Mouse (Mus musculus): ENCODE data around the gene Rhot2. TPM values are rescaled to one million over a fixed set of nuclear protein-coding genes. Genes with fewer than 3 reads are reported as not detected.
"Not testable (repeated sequence)": the region's sequence is repeated elsewhere in the genome, so short reads cannot be mapped to it uniquely, and the experiment has no call there.

Rhot2 gene
- total RNA-seq, 2 experiments from 2014 or later = 81.9 to 84.9 TPM

GRCm38 (mm10) chr17:25810890-25811289 lies 33.8 kb downstream of the Rhot2 start:
- no peak for DNase-seq (ENCODE audit: low spot score in 2 of 2)
- intact Hi-C loops (cut with DNase I) = no loop called here

- peak in 1 of 2 experiments; percentile 57 for DNase-seq (ENCODE audit: low spot score in 2 of 2)
- intact Hi-C loops (cut with DNase I) = no loop called here
These were observed 34.9 kb downstream of the Rhot2 start for GRCm38 (mm10) chr17:25809606-25810340.

DNA sequence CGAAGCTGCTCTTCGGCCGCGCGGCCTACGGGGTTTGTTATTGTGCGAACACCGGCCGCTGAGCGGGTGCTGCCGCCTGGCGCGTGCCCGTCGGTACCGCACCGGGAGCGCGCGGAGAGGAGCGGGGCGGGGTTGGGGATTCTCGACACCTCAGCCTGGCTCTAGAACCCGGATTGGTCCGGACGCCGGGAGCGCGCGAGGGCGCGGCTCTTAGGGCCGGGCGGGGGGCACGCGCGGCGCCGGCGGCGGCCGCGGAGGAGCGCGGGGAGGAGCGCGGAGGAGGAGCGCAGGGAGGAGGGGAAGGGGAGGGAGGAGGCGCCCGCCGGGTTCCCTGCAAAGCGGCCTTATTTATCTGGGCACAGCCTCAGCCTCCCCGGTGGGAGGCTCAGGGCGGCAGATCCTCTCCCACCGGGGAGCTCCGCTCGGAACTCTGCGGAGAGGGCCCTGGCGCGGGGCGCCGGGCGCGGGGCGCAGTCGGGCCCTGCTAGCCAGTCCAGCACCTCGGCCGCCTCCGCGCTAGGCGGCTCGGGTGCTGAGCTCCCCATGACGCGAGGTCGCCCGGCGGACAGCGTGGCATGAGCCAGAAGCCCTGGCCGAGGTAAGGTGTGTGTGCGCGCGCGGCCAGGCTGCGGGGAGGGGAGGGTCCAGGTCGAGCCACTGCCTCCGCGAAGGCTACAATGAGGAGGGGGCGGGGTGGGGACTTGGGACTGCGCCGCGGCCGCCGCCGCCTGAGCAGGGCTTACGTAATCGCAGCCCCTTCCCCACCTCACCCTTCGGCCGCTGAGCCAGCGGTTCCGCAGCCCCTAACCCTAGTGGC lies 35.7 kb downstream of the Rhot2 start, which contains the start of gene Fbxl16:
Gene Fbxl16 (plus strand): TSS at position 297 of the 817 bp plus-strand sequence.
- intact Hi-C loops (cut with DNase I) = no loop called here
- peak; percentile 90 to 94 for DNase-seq (ENCODE audit: low spot score in 2 of 2)

GRCm38 (mm10) chr17:25808028-25808427 lies 36.6 kb downstream of the Rhot2 start:
- no peak for DNase-seq (ENCODE audit: low spot score in 2 of 2)
- intact Hi-C loops (cut with DNase I) = no loop called here

- DNase-seq (ENCODE audit: low spot score in 2 of 2); intact Hi-C loops (cut with DNase I): not testable (repeated sequence)
These were observed 37.2 kb downstream of the Rhot2 start for GRCm38 (mm10) chr17:25807452-25807851.

- DNase-seq (ENCODE audit: low spot score in 2 of 2) = no peak
- intact Hi-C loops (cut with DNase I) = no loop called here
These were observed 38.1 kb downstream of the Rhot2 start for GRCm38 (mm10) chr17:25806507-25806906.

GRCm38 (mm10) chr17:25802825-25803517 lies 41.7 kb downstream of the Rhot2 start:
- DNase-seq (ENCODE audit: low spot score in 2 of 2) = peak; percentile 85 to 96
- intact Hi-C loops (cut with DNase I) = no loop called here

DNA sequence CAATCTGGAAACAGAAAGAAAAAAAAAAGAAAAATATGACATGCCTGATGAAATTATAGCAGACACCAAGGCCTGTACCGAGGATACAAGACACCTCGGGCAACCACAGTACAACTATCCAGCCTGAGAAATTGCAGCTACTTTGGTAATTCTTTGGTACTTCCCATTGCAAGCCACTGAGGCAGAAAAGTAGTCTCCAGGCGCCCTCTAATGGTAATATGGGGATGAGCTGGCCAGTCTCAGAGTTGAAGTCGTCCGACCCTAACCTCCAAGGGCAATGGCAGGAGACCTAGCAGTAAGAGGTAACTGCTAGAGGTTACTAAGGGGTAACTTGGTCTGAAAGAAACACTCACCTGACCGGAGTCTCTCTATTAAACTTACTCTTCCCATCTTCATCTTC lies 43.6 kb downstream of the Rhot2 start:
- intact Hi-C loops (cut with DNase I) = loop anchor here (2.0 kb wide), 3 partner anchors 28 to 324 kb away; partner anchors contain the start of gene Narfl
- DNase-seq (ENCODE audit: low spot score in 2 of 2) = peak; percentile 78 to 80

GRCm38 (mm10) chr17:25796951-25797369 lies 47.7 kb downstream of the Rhot2 start, which contains the start of gene Metrn:
Gene Metrn (minus strand): TSS chr17:25797136.
- intact Hi-C loops (cut with DNase I) = loop anchor here (10.0 kb wide), 1 partner anchor 232 kb away; no protein-coding TSS in a partner anchor
- peak; percentile 57 to 76 for DNase-seq (ENCODE audit: low spot score in 2 of 2)

GRCm38 (mm10) chr17:25796211-25796771 lies 48.4 kb downstream of the Rhot2 start:
- intact Hi-C loops (cut with DNase I) = loop anchor here (10.0 kb wide), 1 partner anchor 231 kb away; no protein-coding TSS in a partner anchor
- no peak for DNase-seq (ENCODE audit: low spot score in 2 of 2)

DNA sequence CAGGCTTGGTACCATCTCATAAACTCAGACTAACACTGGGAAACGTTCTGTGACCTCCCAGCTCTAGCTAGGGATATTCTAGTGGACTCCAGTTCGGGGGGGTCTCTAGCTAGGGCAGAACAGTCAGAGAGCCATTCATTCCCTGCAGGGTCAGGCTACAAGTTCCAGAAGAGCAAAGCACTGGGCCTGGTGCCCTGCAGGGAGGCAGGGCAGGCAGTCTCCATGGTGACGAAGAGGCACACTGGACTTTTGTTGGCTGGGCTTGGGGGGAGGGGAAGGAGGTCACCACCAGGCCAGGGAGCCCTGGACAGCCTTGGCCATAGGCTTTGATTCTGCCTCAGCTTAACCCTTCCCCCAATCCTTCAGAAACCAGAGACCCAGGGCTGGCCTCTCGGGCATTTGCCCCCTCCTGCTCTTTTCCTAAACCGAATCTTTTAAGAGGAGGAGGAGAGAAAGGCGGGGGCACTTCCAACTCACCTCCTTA lies 49.0 kb downstream of the Rhot2 start, which contains the start of gene AC134908.4:
Gene AC134908.4 (minus strand): TSS at position 51 of the 484 bp plus-strand sequence.
- DNase-seq (ENCODE audit: low spot score in 2 of 2) = peak; percentile 53 to 78
- intact Hi-C loops (cut with DNase I) = loop anchor here (10.0 kb wide), 1 partner anchor 231 kb away; no protein-coding TSS in a partner anchor

DNA sequence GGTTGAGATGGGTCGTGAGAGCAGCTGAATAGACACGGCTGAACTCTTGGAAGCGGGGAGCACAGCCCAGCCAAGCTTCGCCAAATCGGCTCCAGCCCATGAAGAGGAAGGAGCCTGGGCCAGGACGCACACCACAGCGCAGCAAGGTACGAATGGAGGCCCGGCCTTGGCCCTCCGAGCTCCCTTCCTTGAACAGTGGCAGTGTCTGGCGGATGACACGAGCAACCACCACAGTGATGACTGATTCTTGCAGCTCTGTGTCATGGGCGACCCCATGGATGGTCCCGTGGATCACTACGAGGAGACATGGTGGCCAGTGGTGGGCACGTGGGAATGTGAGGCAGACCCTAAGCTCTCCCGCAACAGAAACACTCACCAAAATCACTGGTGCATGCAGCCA lies 49.7 kb downstream of the Rhot2 start:
- intact Hi-C loops (cut with DNase I) = loop anchor here (10.0 kb wide), 1 partner anchor 230 kb away; no protein-coding TSS in a partner anchor
- DNase-seq (ENCODE audit: low spot score in 2 of 2) = no peak

GRCm38 (mm10) chr17:25794197-25794596 lies 50.5 kb downstream of the Rhot2 start:
- DNase-seq (ENCODE audit: low spot score in 2 of 2) = no peak
- intact Hi-C loops (cut with DNase I) = loop anchor here (10.0 kb wide), 1 partner anchor 229 kb away; no protein-coding TSS in a partner anchor

GRCm38 (mm10) chr17:25792615-25793014 lies 52.0 kb downstream of the Rhot2 start, which contains the start of gene Fam173a:
Gene Fam173a (minus strand): TSS chr17:25792901.
- peak; percentile 80 for DNase-seq (ENCODE audit: low spot score in 2 of 2)
- intact Hi-C loops (cut with DNase I) = loop anchor here (10.0 kb wide), 1 partner anchor 228 kb away; no protein-coding TSS in a partner anchor

DNA sequence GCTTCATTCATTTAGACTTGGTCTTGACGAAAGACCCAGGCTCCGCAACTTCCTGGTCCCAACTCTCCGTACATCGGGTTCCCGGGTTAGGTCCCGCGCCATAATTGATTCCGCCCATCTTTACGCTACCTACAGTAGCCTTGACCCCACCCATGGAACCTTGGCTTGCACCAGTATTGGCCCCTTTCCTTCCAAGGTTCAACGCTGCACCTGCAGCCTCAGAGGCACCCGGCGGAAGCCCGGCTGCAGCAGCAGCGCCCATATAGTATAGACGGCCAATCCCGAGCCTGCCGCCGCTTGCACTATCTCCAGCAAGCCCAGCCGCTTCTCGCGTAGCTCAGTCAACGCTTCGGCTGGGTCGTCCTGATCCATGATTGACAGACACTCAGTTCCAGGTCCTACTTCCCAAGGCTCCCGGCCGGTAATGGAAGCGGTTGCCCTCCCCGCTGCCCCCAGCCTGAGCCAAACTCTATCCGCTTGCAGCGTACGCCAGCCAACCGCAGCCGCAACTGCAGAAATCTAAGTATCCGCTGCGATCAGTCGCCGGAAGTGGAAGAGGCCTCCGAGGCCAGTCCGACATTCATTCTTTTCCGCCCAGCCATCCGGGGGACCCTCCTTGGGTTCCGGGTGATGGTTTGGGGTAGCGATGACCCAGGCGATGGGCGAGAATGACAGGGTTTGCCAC lies 52.7 kb downstream of the Rhot2 start:
- DNase-seq (ENCODE audit: low spot score in 2 of 2) = peak; percentile 80 to 86
- intact Hi-C loops (cut with DNase I) = loop anchor here (10.0 kb wide), 1 partner anchor 227 kb away; no protein-coding TSS in a partner anchor

GRCm38 (mm10) chr17:25791320-25791842 lies 53.3 kb downstream of the Rhot2 start:
- intact Hi-C loops (cut with DNase I) = loop anchor here (10.0 kb wide), 1 partner anchor 227 kb away; no protein-coding TSS in a partner anchor
- peak in 1 of 2 experiments; percentile 55 for DNase-seq (ENCODE audit: low spot score in 2 of 2)

All from left cerebral cortex, postnatal 14 days (tissue).